Mouse (Mus musculus): Measurements from ENCODE around the gene Vmn1r223.
"Not testable (repeated sequence)": the region's sequence is repeated elsewhere in the genome, so short reads cannot be mapped to it uniquely, and the experiment has no call there.

Vmn1r223 gene

GRCm38 (mm10) chr13:23246834-23247233, at the start of gene Vmn1r223:
TSS of gene Vmn1r223 (plus strand) at chr13:23247134.
- DNase-seq (ENCODE audit: low read depth, low spot score); H3K27me3 ChIP-seq (ENCODE audit: control insufficient read depth, insufficient read depth, low read length, poor library complexity, severe bottlenecking); H3K36me3 ChIP-seq (ENCODE audit: control insufficient read depth, insufficient read depth, low read length, poor library complexity, severe bottlenecking): not testable (repeated sequence)

DNA sequence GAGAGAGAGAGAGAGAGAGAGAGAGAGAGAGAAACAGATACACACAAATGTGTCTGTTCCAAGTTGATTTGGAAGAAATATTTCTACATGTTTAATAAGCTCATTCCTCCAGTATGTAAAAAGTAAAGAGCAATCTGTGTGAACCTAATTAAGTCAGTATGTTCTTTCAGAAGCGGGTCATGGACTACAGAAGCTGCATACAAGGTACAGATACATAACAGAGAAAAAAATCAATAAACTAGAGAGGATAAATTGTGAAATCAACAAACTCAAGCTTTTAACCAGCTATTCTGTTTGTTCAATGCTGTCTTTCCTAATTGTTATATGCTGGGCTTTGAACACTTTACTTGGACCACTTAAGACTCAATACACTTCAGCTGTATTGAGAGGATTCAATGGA, 43.0 kb upstream of the Vmn1r223 start:
- not testable (repeated sequence) for H3K27me3 ChIP-seq (ENCODE audit: control insufficient read depth, insufficient read depth, low read length, poor library complexity, severe bottlenecking)

DNA sequence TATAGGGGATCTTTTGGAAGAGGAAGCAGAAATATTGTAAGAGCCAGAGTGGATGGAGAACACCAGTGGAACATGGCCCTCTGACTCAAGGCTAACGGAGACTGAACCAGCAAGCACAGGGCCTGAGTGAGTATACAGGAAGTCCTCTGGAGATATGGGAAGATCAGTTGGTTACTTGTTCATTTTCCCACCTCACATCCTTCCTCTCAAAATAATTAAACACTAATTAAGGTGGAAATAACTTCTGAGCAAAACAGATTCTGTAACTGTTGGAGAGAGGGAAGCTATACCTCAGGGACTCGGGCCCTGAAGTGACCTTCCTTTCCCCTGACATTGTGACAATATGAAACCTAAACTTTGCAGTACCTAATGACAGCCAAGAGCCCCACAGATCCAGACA, 33.1 kb upstream of the Vmn1r223 start, which contains the start of gene Vmn1r221:
Vmn1r221 (plus strand) TSS at position 301 of the 400 bp plus-strand sequence.
- not testable (repeated sequence) for H3K36me3 ChIP-seq (ENCODE audit: control insufficient read depth, insufficient read depth, low read length, poor library complexity, severe bottlenecking); H3K27me3 ChIP-seq (ENCODE audit: control insufficient read depth, insufficient read depth, low read length, poor library complexity, severe bottlenecking); DNase-seq (ENCODE audit: low read depth, low spot score)

More for the DNA sequence above, 43.0 kb upstream of the Vmn1r223 start:
- DNase-seq (ENCODE audit: low read depth, low spot score); H3K36me3 ChIP-seq (ENCODE audit: control insufficient read depth, insufficient read depth, low read length, poor library complexity, severe bottlenecking): not testable (repeated sequence)

- not testable (repeated sequence) for DNase-seq (ENCODE audit: low read depth, low spot score); H3K27me3 ChIP-seq (ENCODE audit: control insufficient read depth, insufficient read depth, low read length, poor library complexity, severe bottlenecking); H3K36me3 ChIP-seq (ENCODE audit: control insufficient read depth, insufficient read depth, low read length, poor library complexity, severe bottlenecking)
Observed at GRCm38 (mm10) chr13:23235847-23236246, 11.1 kb upstream of the Vmn1r223 start, which contains the start of gene Vmn1r222. TSS of gene Vmn1r222 (minus strand) at chr13:23235947.

DNA sequence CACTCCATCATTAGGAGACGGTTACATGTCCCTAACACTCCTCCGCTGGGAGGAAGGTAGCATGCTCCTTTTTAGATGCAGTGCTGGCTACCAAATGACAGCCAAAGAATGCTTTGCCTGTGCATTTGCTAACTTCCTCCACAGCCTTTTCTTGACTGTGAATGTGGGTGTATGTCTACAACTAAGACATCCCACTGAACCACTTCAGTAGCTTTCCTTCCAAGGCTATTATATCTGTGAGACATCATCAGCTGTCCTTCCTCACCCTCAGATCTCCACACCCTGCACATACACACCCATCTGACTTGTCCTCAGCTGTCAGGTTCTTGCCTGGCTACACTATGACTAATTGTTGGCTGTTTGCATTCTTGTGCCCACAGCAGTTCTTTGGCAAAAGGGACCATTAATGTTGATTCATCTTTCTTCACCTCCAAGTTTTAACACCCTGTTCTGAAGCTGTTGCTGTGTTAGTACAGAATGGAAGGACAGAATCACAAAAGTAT, 11.7 kb downstream of the Vmn1r223 start:
- Histone ChIP-seq H3K36me3 (ENCODE audit: control insufficient read depth, insufficient read depth, low read length, poor library complexity, severe bottlenecking) (no peaks in the 10 kb centered on the region), H3K27me3 (ENCODE audit: control insufficient read depth, insufficient read depth, low read length, poor library complexity, severe bottlenecking) (no peaks in the 10 kb centered on the region)
- no peak for DNase-seq (ENCODE audit: low read depth, low spot score)

DNA sequence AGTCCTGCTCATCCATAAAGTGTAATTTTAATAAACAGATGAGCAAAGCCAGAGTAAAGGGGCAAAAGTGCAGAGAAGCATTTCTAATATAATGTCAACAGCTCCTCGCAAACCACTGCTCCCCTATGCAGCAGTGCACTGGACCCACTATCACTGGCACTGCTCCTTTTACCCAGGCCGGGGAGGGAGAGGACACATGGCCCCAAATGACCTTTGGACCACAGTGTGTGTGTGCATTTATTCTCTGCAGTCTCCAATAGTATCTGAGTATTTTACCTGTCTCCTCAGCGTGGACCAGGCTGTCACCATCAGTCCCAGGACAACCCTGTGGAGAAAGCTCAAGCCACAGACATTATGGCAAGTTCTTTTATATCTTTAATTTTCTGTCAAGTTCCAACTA, 21.7 kb downstream of the Vmn1r223 start:
- DNase-seq (ENCODE audit: low read depth, low spot score), result not testable (repeated sequence)

GRCm38 (mm10) chr13:23269127-23269526, 22.2 kb downstream of the Vmn1r223 start:
- not testable (repeated sequence) for H3K36me3 ChIP-seq (ENCODE audit: control insufficient read depth, insufficient read depth, low read length, poor library complexity, severe bottlenecking); H3K27me3 ChIP-seq (ENCODE audit: control insufficient read depth, insufficient read depth, low read length, poor library complexity, severe bottlenecking); DNase-seq (ENCODE audit: low read depth, low spot score)

More for the DNA sequence above, 21.7 kb downstream of the Vmn1r223 start:
- H3K27me3 ChIP-seq (ENCODE audit: control insufficient read depth, insufficient read depth, low read length, poor library complexity, severe bottlenecking); H3K36me3 ChIP-seq (ENCODE audit: control insufficient read depth, insufficient read depth, low read length, poor library complexity, severe bottlenecking): not testable (repeated sequence)

DNA sequence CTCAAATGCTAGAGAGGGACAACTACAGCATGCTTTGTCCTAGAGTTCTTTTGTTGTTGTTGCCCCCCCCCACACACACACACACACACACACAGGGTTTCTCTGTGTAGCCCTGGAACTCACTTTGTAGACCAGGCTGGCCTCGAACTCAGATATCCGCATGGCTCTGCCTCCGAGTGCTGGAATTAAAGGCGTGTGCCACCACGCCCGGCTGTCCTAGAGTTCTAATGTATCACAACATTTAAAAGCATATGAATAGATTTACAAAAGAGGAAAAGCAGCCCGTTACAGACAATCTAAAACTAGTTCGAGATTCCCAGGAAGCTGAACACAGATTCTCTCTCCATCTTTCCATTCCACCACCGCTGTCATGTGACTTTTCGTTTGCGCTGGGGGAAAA, 22.7 kb downstream of the Vmn1r223 start:
- no peaks in the 10 kb centered on the region for H3K36me3 ChIP-seq (ENCODE audit: control insufficient read depth, insufficient read depth, low read length, poor library complexity, severe bottlenecking)
- no peak for DNase-seq (ENCODE audit: low read depth, low spot score)

DNA sequence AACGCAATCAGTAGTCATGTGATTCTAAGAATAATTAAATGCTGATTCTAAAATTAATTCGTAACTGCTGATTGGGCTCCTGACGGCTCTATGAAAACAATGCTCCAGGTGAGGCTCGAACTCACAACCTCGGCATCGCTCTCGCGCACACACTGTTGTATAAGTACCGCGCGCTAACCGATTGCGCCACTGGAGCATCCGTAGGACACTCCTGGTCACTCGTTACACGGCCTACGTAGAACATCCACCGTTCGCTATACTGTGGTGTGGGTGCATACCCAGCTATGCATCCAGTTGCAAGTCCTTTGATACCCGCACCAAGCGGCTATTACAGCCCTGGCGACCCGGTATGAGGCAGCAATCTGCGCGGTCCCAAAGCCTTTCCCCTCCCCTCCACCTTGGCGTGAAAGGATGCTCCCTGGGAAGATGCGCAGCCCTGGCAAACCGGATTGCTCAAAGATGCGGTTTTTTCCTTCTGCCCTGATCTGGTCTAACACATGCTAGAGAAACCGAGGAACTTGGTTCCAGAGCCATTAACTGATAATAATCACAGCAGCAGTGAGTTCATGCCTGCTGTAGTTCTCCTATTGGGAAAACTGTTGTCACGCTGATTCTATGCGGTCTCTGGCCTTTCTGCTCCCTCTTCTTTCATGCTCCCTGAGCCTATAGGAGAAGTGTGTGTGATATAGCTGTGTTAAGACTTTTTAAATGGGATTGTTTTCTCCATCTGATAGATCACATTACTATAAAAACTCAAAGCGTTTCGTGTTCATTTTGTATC, 23.6 kb downstream of the Vmn1r223 start:
- DNase-seq (ENCODE audit: low read depth, low spot score), result no peak
- no peaks in the 10 kb centered on the region for H3K36me3 ChIP-seq (ENCODE audit: control insufficient read depth, insufficient read depth, low read length, poor library complexity, severe bottlenecking)
- H3K27me3 ChIP-seq (ENCODE audit: control insufficient read depth, insufficient read depth, low read length, poor library complexity, severe bottlenecking), result no peaks in the 10 kb centered on the region

More for the DNA sequence above, 22.7 kb downstream of the Vmn1r223 start:
- H3K27me3 ChIP-seq (ENCODE audit: control insufficient read depth, insufficient read depth, low read length, poor library complexity, severe bottlenecking), result no peaks in the 10 kb centered on the region

- H3K36me3 ChIP-seq (ENCODE audit: control insufficient read depth, insufficient read depth, low read length, poor library complexity, severe bottlenecking), result no peaks in the 10 kb centered on the region
- no peaks in the 10 kb centered on the region for H3K27me3 ChIP-seq (ENCODE audit: control insufficient read depth, insufficient read depth, low read length, poor library complexity, severe bottlenecking)
- no peak for DNase-seq (ENCODE audit: low read depth, low spot score)
Observed at GRCm38 (mm10) chr13:23279576-23279975, 32.6 kb downstream of the Vmn1r223 start.

- DNase-seq (ENCODE audit: low read depth, low spot score), result no peak
- no peaks in the 10 kb centered on the region for H3K36me3 ChIP-seq (ENCODE audit: control insufficient read depth, insufficient read depth, low read length, poor library complexity, severe bottlenecking)
- no peaks in the 10 kb centered on the region for H3K27me3 ChIP-seq (ENCODE audit: control insufficient read depth, insufficient read depth, low read length, poor library complexity, severe bottlenecking)
Observed at GRCm38 (mm10) chr13:23279992-23280391, 33.1 kb downstream of the Vmn1r223 start.

- DNase-seq (ENCODE audit: low read depth, low spot score), result no peak
- no peaks in the 10 kb centered on the region; the same call in 1 of the 2 replicates for H3K27me3 ChIP-seq (ENCODE audit: control insufficient read depth, insufficient read depth, low read length, poor library complexity, severe bottlenecking)
- no peaks in the 10 kb centered on the region for H3K36me3 ChIP-seq (ENCODE audit: control insufficient read depth, insufficient read depth, low read length, poor library complexity, severe bottlenecking)
Observed at GRCm38 (mm10) chr13:23285191-23285920, 38.4 kb downstream of the Vmn1r223 start.

- no peaks in the 10 kb centered on the region; the same call in 1 of the 2 replicates for H3K27me3 ChIP-seq (ENCODE audit: control insufficient read depth, insufficient read depth, low read length, poor library complexity, severe bottlenecking)
- DNase-seq (ENCODE audit: low read depth, low spot score), result no peak
- H3K36me3 ChIP-seq (ENCODE audit: control insufficient read depth, insufficient read depth, low read length, poor library complexity, severe bottlenecking), result no peaks in the 10 kb centered on the region
Observed at GRCm38 (mm10) chr13:23285921-23286720, 39.2 kb downstream of the Vmn1r223 start.

DNA sequence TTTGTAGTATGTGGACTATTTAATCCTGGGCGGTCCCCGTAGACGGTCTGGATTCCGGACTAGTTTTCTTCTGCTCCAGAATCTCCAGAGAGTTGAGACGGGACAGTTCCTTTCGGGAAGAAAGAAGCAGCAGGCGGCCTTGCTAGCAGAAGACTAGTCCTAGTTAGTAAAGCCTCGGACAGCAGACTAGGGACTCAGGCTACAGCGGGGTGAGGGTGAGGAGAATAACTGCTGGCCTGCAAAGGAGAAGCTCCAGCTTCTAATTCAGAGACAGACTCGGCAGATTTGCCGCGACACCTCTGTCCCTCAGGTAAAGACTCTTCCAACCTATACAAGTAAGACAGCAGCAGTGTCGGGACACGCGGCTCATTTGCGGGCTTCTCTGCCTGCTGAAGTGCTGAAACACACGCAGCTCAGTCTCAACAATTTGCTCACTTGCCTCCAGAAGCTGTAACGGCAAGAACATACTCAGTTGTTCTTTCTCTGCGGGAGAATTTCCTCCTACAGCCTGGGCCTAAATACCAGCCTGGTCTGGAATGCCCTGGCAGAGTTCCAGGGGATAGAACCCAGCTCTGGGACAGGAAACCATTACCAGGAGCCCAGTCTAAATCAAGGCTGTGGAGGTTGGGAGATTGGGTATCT, 39.9 kb downstream of the Vmn1r223 start:
- DNase-seq (ENCODE audit: low read depth, low spot score), result no peak
- no peaks in the 10 kb centered on the region; the same call in 1 of the 2 replicates for H3K27me3 ChIP-seq (ENCODE audit: control insufficient read depth, insufficient read depth, low read length, poor library complexity, severe bottlenecking)
- no peaks in the 10 kb centered on the region for H3K36me3 ChIP-seq (ENCODE audit: control insufficient read depth, insufficient read depth, low read length, poor library complexity, severe bottlenecking)

All from splenic B cell, adult 2 months (primary cell).